Mouse (Mus musculus): ENCODE results near the gene Defb13. TPM values are rescaled to one million over a fixed set of nuclear protein-coding genes. Genes with fewer than 3 reads are reported as not detected.
A peak's percentile ranks its signal among the peaks of the same experiment; 100 is the strongest.

Defb13 gene
- polyA plus RNA-seq, 1 experiment from 2014 or later, result not detected

DNA sequence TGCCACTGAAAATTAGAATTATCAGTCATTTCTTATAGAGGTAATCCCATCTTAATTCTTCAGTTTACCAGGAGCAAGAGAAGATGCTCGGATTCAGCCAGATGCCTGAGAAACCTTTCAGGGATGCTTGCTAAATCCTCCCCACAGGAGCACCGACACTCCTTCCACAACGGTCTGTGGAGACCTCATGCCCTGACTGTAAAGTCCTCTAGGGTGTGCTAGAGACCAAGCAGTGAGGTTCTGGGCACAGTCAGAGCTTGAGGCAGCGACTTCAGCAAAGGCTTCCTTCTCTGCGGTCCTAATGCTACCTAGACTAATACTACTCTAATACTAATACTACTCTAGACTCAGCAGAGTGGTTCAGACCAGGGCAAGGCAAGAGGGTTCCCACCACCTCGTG lies 45.6 kb downstream of the Defb13 start:
- DNase-seq (ENCODE audit: low spot score) (peak; percentile 49), ATAC-seq (ENCODE audit: insufficient number of reproducible peaks, low FRiP score, low TSS enrichment, low read depth) (no peak; the same call in 1 of the 2 replicates)
- no peaks in the 10 kb centered on the region for H3K36me3 ChIP-seq (ENCODE audit: control insufficient read depth, insufficient read depth, low read length)
- no peaks in the 10 kb centered on the region for H3K27me3 ChIP-seq (ENCODE audit: control insufficient read depth, insufficient read depth, low read length)
- 29% methylated on average over 6 of the region's 6 CpGs for WGBS
- no peak overlapping the region for H3K9ac ChIP-seq (ENCODE audit: low read length)
- no peak overlapping the region for H3K4me2 ChIP-seq (ENCODE audit: low read depth, severe bottlenecking)
- no peaks in the 10 kb centered on the region for H3K9me3 ChIP-seq (ENCODE audit: control insufficient read depth, low read length)
- no peaks in the 10 kb centered on the region for H3K4me1 ChIP-seq (ENCODE audit: control insufficient read depth, insufficient read depth, low read length)
- H3K27ac ChIP-seq (replicated peaks; ENCODE audit: low read depth, low read length), result no peak overlapping the region
- no peak overlapping the region for H3K4me3 ChIP-seq (ENCODE audit: low read depth, low read length)

DNA sequence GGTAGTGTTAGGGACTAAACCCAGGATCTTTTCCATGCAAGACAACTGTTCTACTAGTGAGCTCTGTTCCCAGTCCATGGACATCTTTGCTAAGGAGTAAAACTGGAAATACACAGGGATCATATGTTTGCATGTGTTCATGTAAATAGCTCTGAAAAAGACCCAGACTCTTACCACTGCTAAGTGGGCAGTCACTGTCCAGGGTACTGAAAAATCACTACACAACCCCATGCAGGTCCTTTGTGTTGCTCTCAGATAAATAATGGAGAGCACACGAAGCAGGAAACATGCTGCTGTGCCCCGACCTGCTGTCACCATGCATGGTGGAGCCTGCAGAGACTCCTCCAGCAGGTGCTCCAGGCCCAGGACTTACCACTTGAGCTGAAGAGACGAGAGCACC lies 48.6 kb downstream of the Defb13 start:
- Histone ChIP-seq H3K9me3 (ENCODE audit: control insufficient read depth, low read length) (no peaks in the 10 kb centered on the region), H3K4me1 (ENCODE audit: control insufficient read depth, insufficient read depth, low read length) (no peaks in the 10 kb centered on the region), H3K27ac (replicated peaks; ENCODE audit: low read depth, low read length) (no peak overlapping the region), H3K4me2 (ENCODE audit: low read depth, severe bottlenecking) (no peak overlapping the region), H3K4me3 (ENCODE audit: low read depth, low read length) (no peak overlapping the region), H3K36me3 (ENCODE audit: control insufficient read depth, insufficient read depth, low read length) (0 out of 2 replicates have a peak, but pooled peaks cover 2% of the 10 kb centered on the region), H3K27me3 (ENCODE audit: control insufficient read depth, insufficient read depth, low read length) (no peaks in the 10 kb centered on the region), H3K9ac (ENCODE audit: low read length) (no peak overlapping the region)
- ATAC-seq (ENCODE audit: insufficient number of reproducible peaks, low FRiP score, low TSS enrichment, low read depth), result no peak
- DNase-seq (ENCODE audit: low spot score), result peak; percentile 42
- WGBS, result 47% methylated on average over 3 of the region's 3 CpGs

Other genes starting within 250 kb of the Defb13 start
- gene AY761184, start 243.1 kb upstream of the Defb13 start, polyA plus RNA-seq (2014; fragmentation: Nextera tagmentation; extraction: Ambion mirVana), result not detected in 2 replicates
- gene Defa24, start 212.3 kb upstream of the Defb13 start, polyA plus RNA-seq (2014; fragmentation: Nextera tagmentation; extraction: Ambion mirVana), result not detected in 2 replicates
- not detected in 2 replicates for gene Defb50, start 123.2 kb upstream of the Defb13 start, polyA plus RNA-seq (2014; fragmentation: Nextera tagmentation; extraction: Ambion mirVana)
- not detected in 2 replicates for gene Defb2, start 106.8 kb upstream of the Defb13 start, polyA plus RNA-seq (2014; fragmentation: Nextera tagmentation; extraction: Ambion mirVana)
- not detected in 2 replicates for gene Defb10, start 87.9 kb upstream of the Defb13 start, polyA plus RNA-seq (2014; fragmentation: Nextera tagmentation; extraction: Ambion mirVana)
- gene Defb9, start 61.3 kb upstream of the Defb13 start, polyA plus RNA-seq (2014; fragmentation: Nextera tagmentation; extraction: Ambion mirVana), result not detected in 2 replicates
- gene Defb11, start 40.4 kb upstream of the Defb13 start, polyA plus RNA-seq (2014; fragmentation: Nextera tagmentation; extraction: Ambion mirVana), result not detected in 2 replicates
- not detected in 2 replicates for gene Defb15, start 14.1 kb upstream of the Defb13 start, polyA plus RNA-seq (2014; fragmentation: Nextera tagmentation; extraction: Ambion mirVana)
- gene Defb35, start 8.4 kb upstream of the Defb13 start, polyA plus RNA-seq (2014; fragmentation: Nextera tagmentation; extraction: Ambion mirVana), result not detected in 2 replicates
- gene Fam90a1a, start 12.0 kb downstream of the Defb13 start, polyA plus RNA-seq (2014; fragmentation: Nextera tagmentation; extraction: Ambion mirVana), result not detected in 2 replicates
- gene Ccdc70, start 23.0 kb downstream of the Defb13 start, polyA plus RNA-seq (2014; fragmentation: Nextera tagmentation; extraction: Ambion mirVana), result not detected in 2 replicates
- gene Atp7b, start 113.5 kb downstream of the Defb13 start, polyA plus RNA-seq (2014; fragmentation: Nextera tagmentation; extraction: Ambion mirVana), result 0.78 and 0.93 TPM in 2 replicates
- gene Alg11, start 114.0 kb downstream of the Defb13 start, polyA plus RNA-seq (2014; fragmentation: Nextera tagmentation; extraction: Ambion mirVana), result 34.5 and 43.8 TPM in 2 replicates
- not detected in 2 replicates for gene Nek5, start 178.3 kb downstream of the Defb13 start, polyA plus RNA-seq (2014; fragmentation: Nextera tagmentation; extraction: Ambion mirVana)
- gene Nek3, start 219.7 kb downstream of the Defb13 start, polyA plus RNA-seq (2014; fragmentation: Nextera tagmentation; extraction: Ambion mirVana), result 7.9 and 8.1 TPM in 2 replicates
- 55.0 and 58.3 TPM in 2 replicates for gene Ckap2, start 239.1 kb downstream of the Defb13 start, polyA plus RNA-seq (2014; fragmentation: Nextera tagmentation; extraction: Ambion mirVana)
- 41.4 and 45.4 TPM in 2 replicates for gene Vps36, start 246.0 kb downstream of the Defb13 start, polyA plus RNA-seq (2014; fragmentation: Nextera tagmentation; extraction: Ambion mirVana)